Mouse (Mus musculus) CH12.LX (cell line): Measurements from ENCODE around the gene Zp3. TPM values are rescaled to one million over a fixed set of nuclear protein-coding genes. Genes with fewer than 3 reads are reported as not detected.

Experiments
- DNase-seq: peaks from one replicate; pipeline ENCODE4 v3.0.0-alpha.2; 2013; ENCODE audit errors: extremely low read depth
- H3K27ac ChIP-seq: 2 replicates; pipeline ENCODE4 v1.5.1; 2012; ENCODE audit warnings: low read depth, mild to moderate bottlenecking, control low read depth, moderate library complexity; ENCODE audit not compliant: insufficient read depth
- H3K27me3 ChIP-seq: replicated peaks from 2 replicates; pipeline ENCODE3; 2012; ENCODE audit warnings: inconsistent platforms
- H3K36me3 ChIP-seq, 2 experiments: replicated peaks in 1 of 2; 2 replicates each; pipeline versions ENCODE3 to v1.6.1; 2012; ENCODE audit warnings: inconsistent platforms in 1 of 2, low read length in 1 of 2, mild to moderate bottlenecking in 1 of 2, mixed read lengths in 1 of 2, moderate library complexity in 1 of 2; ENCODE audit not compliant: control insufficient read depth in 1 of 2, insufficient read depth in 1 of 2
- H3K4me1 ChIP-seq, 2 experiments: 2 replicates each; pipeline ENCODE4 v1.6.1; 2012; ENCODE audit warnings: inconsistent platforms in 1 of 2, moderate library complexity in 1 of 2; ENCODE audit not compliant: insufficient read depth in 2 of 2, control insufficient read depth in 1 of 2
- H3K4me2 ChIP-seq: 2 replicates; pipeline ENCODE4 v1.6.1; 2012; ENCODE audit warnings: low read depth, mild to moderate bottlenecking, control low read depth; ENCODE audit not compliant: poor library complexity, insufficient read depth, severe bottlenecking
- H3K4me3 ChIP-seq, 3 experiments: fragments of 150-350 bp in 1 of 3; sonication (generic) in 1 of 3; replicated peaks in 1 of 3; 2 replicates each; pipeline versions ENCODE3 to v1.5.1; 2011 to 2012; ENCODE audit warnings: low read depth in 2 of 3, low read length in 2 of 3, mild to moderate bottlenecking in 2 of 3, moderate library complexity in 2 of 3, control low read depth in 1 of 3, improper control_type of control experiment in 1 of 3, inconsistent platforms in 1 of 3, mixed read lengths in 1 of 3; ENCODE audit not compliant: poor library complexity in 1 of 3
- H3K79me2 ChIP-seq: replicated peaks from 2 replicates; pipeline ENCODE4 v1.6.1; 2012; ENCODE audit warnings: mild to moderate bottlenecking, moderate library complexity; ENCODE audit not compliant: control insufficient read depth, poor library complexity, insufficient read depth, severe bottlenecking; ENCODE audit errors: extremely low read depth
- H3K9ac ChIP-seq: 2 replicates; pipeline ENCODE4 v1.6.1; 2012; ENCODE audit warnings: low read depth, mild to moderate bottlenecking, control low read depth, moderate library complexity; ENCODE audit not compliant: insufficient read depth
- H3K9me3 ChIP-seq: replicated peaks from 2 replicates; pipeline ENCODE3; 2012; ENCODE audit warnings: low read length, inconsistent platforms, mixed read lengths
- BHLHE40 ChIP-seq: IDR thresholded peaks from 2 replicates; pipeline ENCODE4 v1.6.1; 2011; ENCODE audit warnings: mild to moderate bottlenecking, low read depth, low read length, improper control_type of control experiment
- CHD1 ChIP-seq: IDR thresholded peaks from 2 replicates; pipeline ENCODE4 v1.6.1; 2012; ENCODE audit warnings: low read depth, low read length, improper control_type of control experiment, inconsistent platforms
- CHD2 ChIP-seq: IDR thresholded peaks from 2 replicates; pipeline ENCODE4 v1.6.1; 2011; ENCODE audit warnings: low read length, improper control_type of control experiment
- E2F4 ChIP-seq: IDR thresholded peaks from 2 replicates; pipeline ENCODE4 v1.6.1; 2011; ENCODE audit warnings: low read depth, low read length, improper control_type of control experiment; ENCODE audit not compliant: insufficient replicate concordance
- ELF1 ChIP-seq: IDR thresholded peaks from 2 replicates; pipeline ENCODE4 v1.6.1; 2014; ENCODE audit warnings: low read depth, mild to moderate bottlenecking, inconsistent platforms, low read length, improper control_type of control experiment
- ETS1 ChIP-seq: conservative IDR thresholded peaks from 2 replicates; pipeline ENCODE4 v1.6.1; 2012; ENCODE audit warnings: low read depth, mild to moderate bottlenecking, inconsistent platforms, low read length, improper control_type of control experiment, moderate library complexity
- HCFC1 ChIP-seq: IDR thresholded peaks from 2 replicates; pipeline ENCODE4 v1.6.1; 2012; ENCODE audit warnings: low read depth, mild to moderate bottlenecking, inconsistent platforms, low read length, improper control_type of control experiment
- JUN ChIP-seq: IDR thresholded peaks from 2 replicates; pipeline ENCODE4 v1.6.1; 2011; ENCODE audit warnings: low read depth, mild to moderate bottlenecking, low read length, improper control_type of control experiment, moderate library complexity; ENCODE audit not compliant: insufficient read depth
- KAT2A ChIP-seq: IDR thresholded peaks from 2 replicates; pipeline ENCODE4 v1.6.1; 2012; ENCODE audit warnings: low read length, improper control_type of control experiment, inconsistent platforms; ENCODE audit not compliant: insufficient replicate concordance
- MAFK ChIP-seq: IDR thresholded peaks from 2 replicates; pipeline ENCODE4 v1.6.1; 2011; ENCODE audit warnings: low read length, improper control_type of control experiment; ENCODE audit not compliant: insufficient replicate concordance
- MEF2A ChIP-seq: IDR thresholded peaks from 2 replicates; pipeline ENCODE4 v1.6.1; 2014; ENCODE audit warnings: low read depth, mild to moderate bottlenecking, inconsistent platforms, low read length, improper control_type of control experiment, borderline replicate concordance
- MXI1 ChIP-seq: IDR thresholded peaks from 2 replicates; pipeline ENCODE4 v1.6.1; 2011; ENCODE audit warnings: mild to moderate bottlenecking, low read depth, low read length, improper control_type of control experiment
- MYC ChIP-seq: IDR thresholded peaks from 2 replicates; pipeline ENCODE4 v1.6.1; 2011; ENCODE audit warnings: low read depth, mild to moderate bottlenecking, improper control_type of control experiment, low read length
- NELFE ChIP-seq: IDR thresholded peaks from 2 replicates; pipeline ENCODE4 v1.6.1; 2011; ENCODE audit warnings: low read depth, low read length, improper control_type of control experiment
- NRF1 ChIP-seq: IDR thresholded peaks from 2 replicates; pipeline ENCODE4 v1.6.1; 2014; ENCODE audit warnings: low read depth, mild to moderate bottlenecking, inconsistent platforms, low read length, improper control_type of control experiment, moderate library complexity
- POLR2A ChIP-seq: IDR thresholded peaks from 2 replicates; pipeline ENCODE4 v1.6.1; 2011; ENCODE audit warnings: low read depth, mild to moderate bottlenecking, improper control_type of control experiment, low read length
- POLR2AphosphoS2 ChIP-seq: IDR thresholded peaks from 2 replicates; pipeline ENCODE4 v1.6.1; 2011; ENCODE audit warnings: low read depth, low read length, improper control_type of control experiment
- RCOR1 ChIP-seq: conservative IDR thresholded peaks from 2 replicates; pipeline ENCODE4 v1.6.1; 2012; ENCODE audit warnings: low read depth, mild to moderate bottlenecking, inconsistent platforms, low read length, improper control_type of control experiment
- TBP ChIP-seq: conservative IDR thresholded peaks from 2 replicates; pipeline ENCODE4 v1.6.1; 2011; ENCODE audit warnings: low read depth, low read length, improper control_type of control experiment
- UBTF ChIP-seq: IDR thresholded peaks from 2 replicates; pipeline ENCODE4 v1.6.1; 2012; ENCODE audit warnings: low read depth, mild to moderate bottlenecking, inconsistent platforms, low read length, improper control_type of control experiment, moderate library complexity
- ZKSCAN1 ChIP-seq: IDR thresholded peaks from 2 replicates; pipeline ENCODE4 v1.6.1; 2012; ENCODE audit warnings: low read depth, inconsistent platforms, low read length, improper control_type of control experiment, borderline replicate concordance
- dilution Hi-C: fragments of 300-500 bp; cut with MboI; formaldehyde crosslinking; loops from 2 replicates; pipeline ENCODE4 v1.14.3; 2020; ENCODE audit warnings: low sequenced_read_pairs; ENCODE audit not compliant: extremely low pct_unique_long_range_greater_than_20kb, extremely low pct_ligation_motif_present
- in situ Hi-C: fragments of 300-500 bp; cut with MboI; formaldehyde crosslinking; loops from 3 replicates; pipeline ENCODE4 v1.14.3; 2019; ENCODE audit warnings: low sequenced_read_pairs, low pct_ligation_motif_present, low pct_unique_long_range_greater_than_20kb, mixed read lengths
- polyA plus RNA-seq: library from polyadenylated mRNA; unstranded; fragments of >175 nt; gene quantifications from 2 replicates; pipeline ENCODE4 v1.2.1, GENCODE M21; 2012; ENCODE audit warnings: low read depth; ENCODE audit not compliant: insufficient read length
- total RNA-seq, 2 experiments: library from RNA; depleted of rRNA; stranded (reverse); fragments of 300-350 nt in 1 of 2; fragments of >200 nt in 1 of 2; gene quantifications; 2 replicates each; pipeline ENCODE4 v1.2.3; 2012 to 2014

Gene Zp3
- total and polyA plus RNA-seq, 3 experiments = 0.13 TPM; not detected in 2

GRCm38 (mm10) chr5:136016014-136016876 is 36.3 kb downstream of the Zp3 start (continued):
- TF ChIP-seq ELF1 = no peak
- TF ChIP-seq TBP = no peak
- no peak for TF ChIP-seq NELFE
- TF ChIP-seq, all 38 proteins: peak for 4

GRCm38 (mm10) chr5:136017262-136017661 is 37.4 kb downstream of the Zp3 start:
- no peak overlapping the region for H3K9ac ChIP-seq
- dilution Hi-C loops (no loop called here), in situ Hi-C loops (no loop called here)
- no peaks in the 10 kb centered on the region for H3K27me3 ChIP-seq
- no peak for TF ChIP-seq NRF1
- TF ChIP-seq MXI1 = no peak
- TF ChIP-seq CHD2 = no peak
- no peak for TF ChIP-seq JUN
- TF ChIP-seq CHD1 = no peak
- TF ChIP-seq RCOR1 = no peak
- TF ChIP-seq ETS1 = no peak
- no peak for TF ChIP-seq HCFC1
- no peak for TF ChIP-seq POLR2AphosphoS2
- TF ChIP-seq MYC = no peak
- no peak for TF ChIP-seq UBTF
- no peak for TF ChIP-seq E2F4
- TF ChIP-seq MAFK = no peak
- no peak for TF ChIP-seq KAT2A
- TF ChIP-seq TBP = no peak
- TF ChIP-seq POLR2A = no peak
- TF ChIP-seq MEF2A = no peak
- TF ChIP-seq NELFE = no peak
- TF ChIP-seq ZKSCAN1 = no peak
- TF ChIP-seq BHLHE40 = no peak
- H3K4me1 ChIP-seq = peaks cover 23 to 87% of the 10 kb centered on the region in 2 experiments
- H3K4me3 ChIP-seq = no peak overlapping the region
- no peak overlapping the region for H3K4me2 ChIP-seq
- H3K36me3 ChIP-seq = peaks cover 33 to 88% of the 10 kb centered on the region in 2 experiments
- DNase-seq = no peak
- no peaks in the 10 kb centered on the region; the same call in 1 of the 2 replicates for H3K79me2 ChIP-seq
- no peak overlapping the region for H3K27ac ChIP-seq
- no peaks in the 10 kb centered on the region for H3K9me3 ChIP-seq
